Mouse (Mus musculus): ENCODE results near the gene 2410137M14Rik.

DNA sequence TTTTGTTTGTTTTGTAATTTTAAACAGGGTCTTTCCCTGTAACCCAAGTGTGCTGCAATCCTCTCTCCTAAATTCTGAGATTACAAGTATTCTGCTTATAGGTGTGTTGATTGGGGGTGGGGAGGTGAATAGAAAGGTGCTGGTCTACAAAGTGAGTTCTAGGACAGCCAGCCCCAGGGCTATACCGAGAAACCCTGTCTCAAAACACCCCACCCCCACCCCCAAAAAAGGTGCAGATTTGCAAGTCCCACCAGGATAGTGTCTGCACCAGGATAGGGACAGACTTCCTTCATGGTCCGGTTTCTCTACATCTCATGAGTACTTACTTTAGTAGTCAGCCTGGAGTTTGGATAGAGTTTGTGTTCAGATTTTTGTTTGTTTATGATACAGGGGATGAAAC lies 17.4 kb upstream of the 2410137M14Rik start:
- TF ChIP-seq CTCF (IDR thresholded peaks at IDR 0.05; ENCODE audit: low read depth) (no peak), EP300 (optimal IDR thresholded peaks at IDR 0.05) (no peak)

All from stomach, postnatal 0 days (tissue).